Mouse (Mus musculus) heart, postnatal 0 days (tissue): ENCODE results near the gene Methig1.

ENCODE experiments used
- CTCF ChIP-seq: IDR thresholded peaks from 2 replicates; pipeline ENCODE4 v1.5.1; 2016; ENCODE audit warnings: antibody characterized with exemption, control low read depth, low read depth
- EP300 ChIP-seq: IDR thresholded peaks from 2 replicates; pipeline ENCODE4 v1.6.1; 2016; ENCODE audit warnings: antibody characterized with exemption, low read depth

DNA sequence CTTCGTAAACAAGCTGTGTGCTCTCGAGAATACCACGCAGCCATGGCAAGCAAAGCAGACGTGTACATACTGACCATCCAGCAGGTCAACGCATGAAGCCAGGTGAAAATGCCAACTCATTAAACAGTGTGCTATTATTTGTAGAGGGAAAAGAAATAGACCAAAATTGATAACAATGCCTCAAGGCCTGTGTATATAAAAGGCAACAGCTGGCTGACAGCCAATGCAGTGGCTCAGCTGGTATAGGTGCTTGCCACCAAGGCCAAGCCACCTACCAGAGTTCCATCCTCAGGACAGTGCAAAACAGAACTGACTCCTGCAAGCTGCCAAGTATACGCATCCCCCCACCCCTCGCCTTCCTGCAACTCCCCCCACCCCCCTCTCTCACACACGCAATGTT lies 62.7 kb downstream of the Methig1 start:
- TF ChIP-seq CTCF = no peak
- TF ChIP-seq EP300 = no peak
